Mouse (Mus musculus) kidney, adult 2 months (tissue): ENCODE measurements around the gene Olfr202.
"Not testable (repeated sequence)": the region's sequence is repeated elsewhere in the genome, so short reads cannot be mapped to it uniquely, and the experiment has no call there.

Source experiments
- CTCF ChIP-seq: fragments of 200-500 bp; conservative IDR thresholded peaks from 2 replicates; pipeline ENCODE4 v1.5.1; 2011; ENCODE audit warnings: low read depth, mild to moderate bottlenecking, control low read depth, low read length, moderate library complexity, mixed read lengths; ENCODE audit not compliant: insufficient read depth, insufficient read length
- POLR2A ChIP-seq: fragments of 200-500 bp; IDR thresholded peaks from one replicate; pipeline ENCODE4 v1.6.1; 2011; ENCODE audit warnings: low read depth, low read length, control low read depth

GRCm38 (mm10) chr16:59269097-59269496 lies 17.5 kb downstream of the Olfr202 start:
- TF ChIP-seq CTCF, POLR2A: not testable (repeated sequence)
